Mouse (Mus musculus): ENCODE data around the gene Olfr983. TPM values are rescaled to one million over a fixed set of nuclear protein-coding genes. Genes with fewer than 3 reads are reported as not detected.

Gene Olfr983
- polyA plus RNA-seq, 1 experiment from 2014 or later, result not detected

Other genes with a start within 250 kb of the Olfr983 start
- gene Olfr972, start 227.2 kb downstream of the Olfr983 start, polyA plus RNA-seq (2015; fragmentation: Nextera tagmentation; extraction: Ambion mirVana), result not detected in 2 replicates
- gene Olfr229, start 186.3 kb downstream of the Olfr983 start, polyA plus RNA-seq (2015; fragmentation: Nextera tagmentation; extraction: Ambion mirVana), result not detected in 2 replicates
- gene Olfr974, start 156.1 kb downstream of the Olfr983 start, polyA plus RNA-seq (2015; fragmentation: Nextera tagmentation; extraction: Ambion mirVana), result not detected in 2 replicates
- gene Olfr975, start 141.5 kb downstream of the Olfr983 start, polyA plus RNA-seq (2015; fragmentation: Nextera tagmentation; extraction: Ambion mirVana), result not detected in 2 replicates
- gene Olfr976, start 132.5 kb downstream of the Olfr983 start, polyA plus RNA-seq (2015; fragmentation: Nextera tagmentation; extraction: Ambion mirVana), result not detected in 2 replicates
- not detected in 2 replicates for gene Olfr978, start 101.5 kb downstream of the Olfr983 start, polyA plus RNA-seq (2015; fragmentation: Nextera tagmentation; extraction: Ambion mirVana)
- not detected in 2 replicates for gene Olfr979, start 90.1 kb downstream of the Olfr983 start, polyA plus RNA-seq (2015; fragmentation: Nextera tagmentation; extraction: Ambion mirVana)
- not detected in 2 replicates for gene Olfr980, start 84.0 kb downstream of the Olfr983 start, polyA plus RNA-seq (2015; fragmentation: Nextera tagmentation; extraction: Ambion mirVana)
- gene Olfr981, start 72.1 kb downstream of the Olfr983 start, polyA plus RNA-seq (2015; fragmentation: Nextera tagmentation; extraction: Ambion mirVana), result not detected in 2 replicates
- gene Olfr982, start 19.8 kb downstream of the Olfr983 start, polyA plus RNA-seq (2015; fragmentation: Nextera tagmentation; extraction: Ambion mirVana), result not detected in 2 replicates
- gene Olfr984, start 20.6 kb upstream of the Olfr983 start, polyA plus RNA-seq (2015; fragmentation: Nextera tagmentation; extraction: Ambion mirVana), result not detected in 2 replicates
- gene Olfr985, start 36.6 kb upstream of the Olfr983 start, polyA plus RNA-seq (2015; fragmentation: Nextera tagmentation; extraction: Ambion mirVana), result not detected in 2 replicates
- not detected in 2 replicates for gene Tmem225, start 54.5 kb upstream of the Olfr983 start, polyA plus RNA-seq (2015; fragmentation: Nextera tagmentation; extraction: Ambion mirVana)
- 0.05 TPM in 1 of 2 replicates, not detected in the other for gene Olfr986, start 87.3 kb upstream of the Olfr983 start, polyA plus RNA-seq (2015; fragmentation: Nextera tagmentation; extraction: Ambion mirVana)
- 6.8 and 7.7 TPM in 2 replicates for gene Zfp202, start 98.7 kb upstream of the Olfr983 start, polyA plus RNA-seq (2015; fragmentation: Nextera tagmentation; extraction: Ambion mirVana)
- gene Scn3b, start 175.6 kb upstream of the Olfr983 start, polyA plus RNA-seq (2015; fragmentation: Nextera tagmentation; extraction: Ambion mirVana), result 3.5 and 5.0 TPM in 2 replicates